Mouse (Mus musculus) heart, postnatal 4 days (tissue): ENCODE data around the gene Gm4297. TPM values are rescaled to one million over a fixed set of nuclear protein-coding genes. Genes with fewer than 3 reads are reported as not detected.
"Not testable (repeated sequence)": the region's sequence is repeated elsewhere in the genome, so short reads cannot be mapped to it uniquely, and the experiment has no call there.

Experiments
- DNase-seq: peaks from one replicate; pipeline ENCODE4 v3.0.0; 2021
- microRNA-seq, 2 experiments: library from miRNA; unstranded; fragments of <30 nt; microRNA quantifications; one replicate each; pipeline ENCODE4 v1.2.0; 2021 to 2022
- total RNA-seq, 2 experiments: library from RNA; stranded (reverse); gene quantifications; 2 replicates each; pipeline ENCODE4 v1.2.3; 2021

Gene Gm4297
- total RNA-seq, result not detected

DNA sequence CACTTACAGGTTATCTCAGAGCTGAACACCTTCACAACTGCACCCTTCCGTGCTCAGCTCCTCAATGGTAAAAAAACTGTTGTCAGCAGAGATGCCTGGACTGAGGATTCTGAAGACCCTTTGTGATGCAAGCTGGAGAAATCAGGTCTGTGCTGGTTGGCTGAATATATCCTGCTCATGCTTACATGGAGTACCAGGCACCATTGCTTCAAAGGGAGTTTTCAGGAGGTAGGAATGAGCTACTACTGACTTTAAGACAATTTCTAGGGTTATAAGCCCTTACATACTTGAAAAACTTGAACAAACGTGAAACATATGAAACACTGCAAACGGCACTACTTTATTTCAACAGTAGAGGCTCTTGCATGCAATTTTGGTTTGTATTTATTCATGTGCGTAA lies at the start of gene Gm4297:
TSS of gene Gm4297 (minus strand) at position 101 of the 400 bp plus-strand sequence.
- not testable (repeated sequence) for DNase-seq

Small RNA genes within 50 kb of the gene (microRNA-seq; reads per million reads assigned to microRNA genes)
- gene Gm27839, result 0 reads per million in 2 experiments
- 0 reads per million in 2 experiments for gene Gm27910

Other genes with a start within 250 kb of the Gm4297 start
- not detected for gene Gm5934, start 74.1 kb downstream of the Gm4297 start, total RNA-seq
- not detected for gene Gm5935, start 200.3 kb upstream of the Gm4297 start, total RNA-seq